Mouse (Mus musculus) MEL (cell line): ENCODE results near the gene Rundc3a.

Source experiments
- MAFK ChIP-seq: IDR thresholded peaks from 2 replicates; pipeline ENCODE4 v1.6.1; 2011; ENCODE audit warnings: low read depth, mild to moderate bottlenecking, low read length, improper control_type of control experiment, borderline replicate concordance
- MAX ChIP-seq: IDR thresholded peaks from 2 replicates; pipeline ENCODE4 v1.6.1; 2011; ENCODE audit warnings: low read length, improper control_type of control experiment

DNA sequence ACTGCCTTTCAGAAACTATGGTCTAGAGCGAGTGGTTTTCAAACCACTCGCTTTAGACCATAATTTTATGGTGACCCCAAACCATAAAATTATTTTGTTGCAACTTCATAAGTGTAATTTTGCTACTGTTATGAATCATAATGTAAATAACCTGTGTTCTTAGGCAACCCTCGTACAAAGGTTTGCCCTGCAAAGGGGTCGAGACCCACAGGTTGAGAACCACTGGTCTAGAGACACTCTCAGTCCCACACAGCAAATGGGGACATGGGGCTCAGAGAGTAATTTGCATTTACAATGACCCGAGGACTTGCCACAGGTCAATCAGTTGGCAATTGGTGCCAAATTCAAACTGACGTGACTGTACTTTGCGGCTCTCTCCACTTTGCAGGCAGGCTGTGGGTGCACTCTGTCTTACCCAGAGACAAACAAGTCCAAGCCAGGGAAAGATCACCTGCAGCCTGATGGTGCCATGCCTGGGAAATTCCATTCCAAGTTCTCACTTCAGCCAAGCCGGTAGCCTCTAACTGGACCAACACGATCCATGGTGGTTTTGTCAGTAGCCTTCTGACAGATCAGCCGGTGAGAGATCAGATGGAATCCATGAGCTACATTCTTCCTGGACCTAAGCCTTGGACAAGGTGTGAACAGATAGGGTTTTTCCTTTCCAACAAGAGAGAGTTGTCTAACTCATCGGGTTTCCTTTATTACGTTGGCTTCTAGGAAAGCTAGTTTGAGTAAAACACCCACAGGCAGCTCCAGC lies 21.1 kb upstream of the Rundc3a start:
- TF ChIP-seq MAX (no peak), MAFK (no peak)
